Mouse (Mus musculus): Measurements from ENCODE around the gene Polr1d.

The Polr1d gene

GRCm38 (mm10) chr5:147154806-147155371 is 78.0 kb downstream of the Polr1d start:
- no peak for DNase-seq

- DNase-seq, result no peak
Observed at GRCm38 (mm10) chr5:147155449-147156133, 78.7 kb downstream of the Polr1d start.

DNA sequence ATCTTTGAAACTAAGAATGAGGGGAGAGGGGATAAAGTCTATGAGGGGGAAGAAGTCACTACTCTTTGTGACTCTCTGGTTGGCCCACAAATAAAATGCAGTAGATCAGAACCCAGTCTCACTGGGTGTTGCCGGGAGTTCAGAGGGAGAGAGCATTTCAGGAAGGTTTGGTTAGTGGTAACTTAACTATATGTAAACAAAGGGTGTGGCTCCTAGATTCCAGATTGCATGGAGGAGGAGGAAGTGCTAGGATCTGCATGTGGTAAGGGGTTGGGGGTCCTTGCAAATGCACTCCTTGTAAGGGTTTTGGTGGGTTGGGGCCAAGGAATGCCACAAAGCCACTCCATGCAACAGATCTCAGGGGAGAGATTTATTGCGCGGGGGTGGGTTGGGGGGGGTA is 79.5 kb downstream of the Polr1d start:
- no peak for DNase-seq

GRCm38 (mm10) chr5:147157441-147157840 is 80.6 kb downstream of the Polr1d start:
- DNase-seq, result no peak

GRCm38 (mm10) chr5:147159320-147159719 is 82.5 kb downstream of the Polr1d start:
- no peak for DNase-seq

- DNase-seq, result no peak
Observed at GRCm38 (mm10) chr5:147159792-147160191, 82.9 kb downstream of the Polr1d start.
